Mouse (Mus musculus): ENCODE results near the gene 1700008O03Rik.

The 1700008O03Rik gene

GRCm38 (mm10) chr7:44375793-44376192 is 9.8 kb downstream of the 1700008O03Rik start:
- DNase-seq (ENCODE audit: low read depth) = no peak

DNA sequence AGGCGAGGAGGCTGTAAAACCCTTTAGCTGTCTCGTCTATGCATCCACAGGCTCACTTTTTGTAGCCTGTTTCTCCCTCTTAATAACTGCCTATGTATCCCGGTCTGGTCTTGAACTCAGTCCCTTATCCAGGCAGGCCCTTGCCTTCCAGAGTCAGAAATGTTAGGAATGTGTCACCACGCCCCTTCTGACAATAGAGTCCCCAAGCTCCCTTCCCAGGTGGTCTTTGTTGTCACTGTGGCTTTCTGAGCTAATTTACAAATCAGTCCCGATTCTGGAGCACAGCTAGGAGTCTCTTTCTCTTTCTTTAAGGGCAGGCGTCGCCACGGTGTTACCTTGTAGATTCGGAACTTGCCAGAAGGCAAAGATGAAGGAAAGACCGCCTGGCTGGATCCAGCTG is 10.4 kb downstream of the 1700008O03Rik start:
- DNase-seq (ENCODE audit: low read depth) = no peak

DNA sequence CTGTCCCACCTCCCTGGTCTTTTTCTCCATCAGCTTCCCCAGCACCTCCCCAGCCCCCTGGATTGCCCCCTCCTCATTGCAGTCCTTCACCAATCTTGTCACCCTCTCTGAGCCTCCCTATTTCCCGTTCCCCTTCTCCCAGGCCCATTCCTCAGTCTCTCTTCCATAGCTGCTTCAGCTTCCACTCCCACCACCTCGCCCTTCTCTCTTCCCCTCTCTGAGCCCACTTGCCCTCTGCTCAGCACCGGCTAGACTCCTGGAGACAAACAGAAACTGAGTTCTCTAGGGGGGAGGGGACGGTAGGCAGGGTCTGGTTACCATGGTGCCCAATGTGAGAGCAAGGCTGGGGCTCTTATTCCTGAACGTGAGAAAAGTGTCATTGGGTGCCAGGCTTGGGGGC is 10.9 kb downstream of the 1700008O03Rik start:
- no peak for DNase-seq (ENCODE audit: low read depth)

DNA sequence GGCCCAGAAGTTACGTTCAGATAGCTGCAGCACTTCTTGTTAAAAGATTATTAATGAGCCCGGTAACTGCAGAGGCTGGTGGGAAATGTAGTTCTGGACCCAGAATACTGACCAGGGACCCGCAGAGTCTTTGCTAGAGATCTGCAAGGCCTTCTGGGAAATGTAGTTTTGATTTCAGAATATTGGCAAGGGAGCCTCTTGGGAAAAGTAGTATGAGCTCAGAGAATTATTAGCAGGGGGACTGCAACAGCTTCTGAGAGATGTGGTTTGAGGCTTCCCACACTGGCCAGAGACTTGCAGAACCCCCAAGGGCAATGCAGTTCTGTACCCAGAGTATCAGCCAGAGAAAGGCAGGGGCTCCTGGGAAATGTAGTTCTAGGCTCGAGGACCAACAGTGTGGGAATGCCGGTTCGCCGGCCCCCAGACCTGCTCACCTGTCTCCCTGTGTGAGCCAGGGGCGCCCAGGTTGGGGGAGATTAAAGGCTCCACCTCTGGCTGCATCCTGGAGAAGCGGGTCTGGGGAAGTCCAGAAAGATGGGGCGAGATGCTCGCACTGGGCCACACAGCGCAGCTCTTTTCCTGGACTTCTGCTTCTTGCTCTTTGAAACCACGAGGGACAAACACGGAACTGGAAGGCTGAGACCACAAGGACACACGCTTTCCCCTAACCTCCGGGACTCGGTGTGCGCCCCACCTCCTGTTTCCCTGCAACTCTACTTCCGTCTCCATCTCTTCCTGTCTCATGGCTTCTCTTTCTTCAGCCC is 11.5 kb downstream of the 1700008O03Rik start:
- DNase-seq (ENCODE audit: low read depth) = peak; percentile 68

DNA sequence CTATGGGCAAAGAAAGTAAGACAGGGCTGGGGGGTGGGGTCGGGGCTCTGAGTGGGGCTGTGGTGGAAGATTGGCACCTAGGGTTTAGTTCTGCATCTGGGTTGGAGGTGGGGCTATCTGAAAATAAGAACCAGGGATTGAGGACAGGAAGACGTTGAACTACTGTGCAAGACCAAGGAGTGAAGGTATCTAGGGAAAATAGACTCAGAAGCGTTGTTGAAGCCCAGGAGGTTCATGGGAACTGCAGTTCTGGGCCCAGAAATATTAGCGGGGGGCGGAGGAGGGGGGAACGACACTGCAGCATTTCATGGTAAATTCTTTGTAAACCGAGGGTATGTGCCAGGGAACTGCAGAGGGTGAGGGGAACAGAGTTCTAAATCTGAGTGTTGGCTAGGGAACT is 12.2 kb downstream of the 1700008O03Rik start:
- DNase-seq (ENCODE audit: low read depth) = no peak

DNA sequence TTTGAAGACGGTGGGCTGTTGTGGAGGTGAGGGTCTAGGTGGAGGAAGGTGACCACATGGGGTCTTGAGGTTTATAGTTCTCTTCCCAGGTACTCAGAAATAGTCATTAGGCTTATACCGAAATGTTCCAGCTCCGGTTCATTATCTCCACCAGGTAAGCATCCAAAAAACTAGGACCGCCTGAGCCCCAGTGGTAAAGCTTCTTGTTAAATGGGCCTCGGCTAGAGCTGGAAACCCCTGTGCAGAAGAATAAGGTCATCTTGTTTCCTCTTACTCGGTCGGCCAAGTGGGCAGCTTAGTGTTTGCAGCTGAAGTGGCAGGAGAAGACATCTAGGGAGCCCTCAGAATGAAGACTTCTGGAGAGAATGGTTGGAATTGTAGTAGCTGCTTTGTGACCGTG is 12.9 kb downstream of the 1700008O03Rik start:
- no peak for DNase-seq (ENCODE audit: low read depth)

DNA sequence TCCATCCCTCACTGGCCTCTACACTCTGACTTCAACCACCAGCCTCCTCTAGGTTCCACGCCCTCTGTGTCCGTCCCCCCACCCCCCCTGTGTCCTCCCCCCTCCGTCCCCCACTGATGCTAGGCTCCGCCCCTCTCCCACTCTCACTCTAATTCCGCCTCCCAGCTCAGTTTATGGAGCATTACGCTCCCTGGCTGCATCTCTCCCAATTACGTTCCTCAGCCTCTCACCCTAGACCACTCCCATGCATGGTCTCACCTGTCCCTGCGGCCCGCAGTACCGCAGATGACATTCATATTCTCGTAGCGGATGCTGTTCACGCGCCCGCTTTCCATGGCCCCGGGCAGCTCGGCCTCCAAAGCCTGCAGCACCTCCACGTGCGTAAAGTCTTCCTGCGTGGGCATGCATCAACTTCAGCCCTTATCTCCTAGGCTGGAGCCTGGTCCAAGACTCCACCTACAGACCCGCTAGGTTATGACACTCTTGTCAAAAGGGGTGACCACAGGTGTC is 24.8 kb downstream of the 1700008O03Rik start:
- no peak for DNase-seq (ENCODE audit: low read depth)

DNA sequence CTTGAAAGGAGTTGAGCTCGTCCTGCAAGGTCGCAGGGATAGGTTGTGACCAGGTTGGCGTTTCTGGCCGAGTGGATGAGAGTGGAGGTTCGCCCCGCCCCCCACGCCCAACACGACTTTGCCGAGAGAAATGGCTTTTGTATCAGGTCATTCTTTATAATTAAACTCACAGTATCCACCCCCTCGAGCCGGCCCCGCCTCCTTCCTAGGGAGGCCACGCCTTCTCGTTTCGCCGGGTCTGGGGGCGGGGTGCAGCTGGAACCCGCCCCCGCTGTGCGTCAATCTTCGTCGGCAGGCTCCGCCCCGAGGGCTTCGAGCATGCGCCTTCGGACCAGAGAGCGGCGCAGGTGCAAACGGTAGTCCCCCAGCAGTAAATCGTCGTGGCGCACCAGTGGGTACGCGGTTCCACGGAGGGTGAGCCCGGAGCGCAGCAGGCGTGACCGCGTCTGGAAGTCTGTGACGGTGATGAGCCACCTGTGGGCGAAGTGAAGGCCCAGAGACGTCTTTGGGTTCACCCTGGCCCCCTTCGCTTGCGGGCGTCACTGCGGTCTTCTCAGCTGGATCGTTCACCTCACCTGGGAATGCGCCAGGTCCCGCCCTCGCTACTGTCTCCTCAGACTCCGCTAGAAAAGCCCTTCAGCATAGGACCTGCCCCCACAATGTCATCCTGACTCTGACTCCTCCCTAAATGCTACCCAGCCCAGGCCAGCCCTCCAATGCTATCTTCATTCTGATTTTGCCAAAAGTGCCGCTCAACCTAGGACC is 25.5 kb downstream of the 1700008O03Rik start:
- peak; percentile 80 for DNase-seq (ENCODE audit: low read depth)

DNA sequence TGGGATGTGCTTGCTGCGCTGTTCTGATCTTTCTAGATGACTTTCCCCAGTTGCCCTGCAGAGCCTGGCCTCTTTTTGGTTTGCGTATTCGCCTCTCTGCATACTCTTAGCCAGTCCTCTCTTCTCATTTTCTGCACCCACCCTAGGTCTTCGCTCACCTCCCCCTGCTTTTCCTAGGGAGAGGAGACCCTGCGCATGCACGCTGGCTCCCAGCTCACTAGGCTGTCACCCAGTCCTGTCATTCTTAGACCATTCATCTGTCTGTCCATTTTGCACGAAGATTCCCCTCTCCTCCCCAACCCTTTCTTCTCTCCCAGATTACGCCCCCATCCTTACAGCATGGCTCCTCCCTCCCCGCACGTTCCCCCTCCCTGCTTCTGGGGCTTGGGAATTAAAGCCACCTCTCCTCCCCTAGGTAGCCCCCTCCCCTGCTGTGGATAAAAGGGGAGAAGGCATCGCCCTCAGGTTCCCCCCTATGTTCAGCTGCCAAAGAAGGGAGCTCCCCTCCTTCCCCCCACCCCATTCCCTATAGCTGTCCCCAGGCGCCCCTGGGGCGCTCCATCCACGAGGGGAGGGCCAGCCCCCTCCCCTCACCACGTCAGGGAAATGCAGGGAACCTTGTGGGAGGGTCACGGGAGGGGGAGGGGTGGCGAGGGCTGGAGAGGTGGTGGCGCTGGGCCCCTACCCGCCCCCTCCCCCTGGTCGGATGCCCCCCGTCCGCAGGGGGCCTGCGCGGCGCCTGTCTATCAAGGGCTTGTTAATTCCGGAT is 26.6 kb downstream of the 1700008O03Rik start:
- DNase-seq (ENCODE audit: low read depth) = no peak

GRCm38 (mm10) chr7:44358012-44358411 is 27.6 kb downstream of the 1700008O03Rik start:
- DNase-seq (ENCODE audit: low read depth) = no peak

GRCm38 (mm10) chr7:44357531-44357930 is 28.1 kb downstream of the 1700008O03Rik start:
- no peak for DNase-seq (ENCODE audit: low read depth)

DNA sequence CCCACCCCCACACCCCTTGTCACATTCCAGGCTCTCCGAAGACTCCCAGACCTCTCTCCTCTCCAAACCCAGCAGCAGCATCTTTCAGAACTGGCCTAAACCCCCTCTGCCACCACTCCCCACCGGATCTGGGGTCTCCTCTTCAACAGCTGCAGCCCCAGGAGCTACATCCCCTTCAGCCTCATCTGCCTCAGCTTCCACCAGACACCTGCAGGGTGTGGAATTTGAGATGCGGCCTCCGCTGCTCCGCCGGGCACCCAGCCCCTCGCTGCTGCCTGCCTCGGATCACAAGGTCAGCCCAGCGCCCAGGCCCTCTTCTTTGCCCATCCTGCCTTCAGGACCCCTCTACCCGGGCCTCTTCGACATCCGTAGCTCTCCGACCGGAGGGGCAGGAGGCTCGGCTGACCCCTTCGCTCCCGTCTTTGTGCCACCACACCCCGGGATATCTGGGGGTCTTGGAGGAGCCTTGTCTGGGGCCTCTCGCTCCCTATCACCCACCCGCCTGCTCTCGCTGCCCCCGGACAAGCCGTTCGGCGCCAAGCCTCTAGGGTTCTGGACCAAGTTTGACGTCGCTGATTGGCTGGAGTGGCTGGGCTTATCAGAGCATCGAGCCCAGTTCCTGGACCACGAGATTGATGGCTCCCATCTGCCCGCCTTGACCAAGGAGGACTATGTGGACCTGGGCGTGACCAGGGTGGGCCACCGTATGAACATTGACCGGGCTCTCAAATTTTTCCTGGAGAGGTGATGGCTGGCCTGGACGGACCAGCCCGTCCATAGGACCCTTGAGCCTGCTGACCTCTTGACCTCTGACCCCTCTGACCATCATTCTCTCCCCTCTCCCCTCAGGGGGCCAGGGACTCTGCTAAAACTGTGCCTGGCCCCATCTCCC is 28.8 kb downstream of the 1700008O03Rik start:
- DNase-seq (ENCODE audit: low read depth) = no peak

DNA sequence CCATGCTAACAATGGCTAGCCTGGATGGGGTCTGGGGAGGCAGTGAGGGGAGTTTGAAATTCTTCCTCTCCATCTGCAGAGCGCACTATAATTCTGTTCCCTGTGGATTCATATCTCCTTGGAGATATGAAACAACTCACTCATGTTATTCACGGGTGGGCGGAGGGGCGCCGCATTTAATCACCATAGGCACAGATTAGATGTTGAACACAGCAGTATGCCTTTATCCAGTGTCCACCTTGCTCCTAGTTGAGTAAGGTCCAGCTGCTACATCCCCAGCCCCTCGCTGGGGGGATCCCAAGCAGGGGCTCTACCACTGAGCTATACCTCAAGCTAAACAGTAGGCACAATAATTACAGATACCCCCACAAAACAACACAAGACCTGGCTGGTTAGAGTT is 30.2 kb downstream of the 1700008O03Rik start:
- DNase-seq (ENCODE audit: low read depth) = no peak

DNA sequence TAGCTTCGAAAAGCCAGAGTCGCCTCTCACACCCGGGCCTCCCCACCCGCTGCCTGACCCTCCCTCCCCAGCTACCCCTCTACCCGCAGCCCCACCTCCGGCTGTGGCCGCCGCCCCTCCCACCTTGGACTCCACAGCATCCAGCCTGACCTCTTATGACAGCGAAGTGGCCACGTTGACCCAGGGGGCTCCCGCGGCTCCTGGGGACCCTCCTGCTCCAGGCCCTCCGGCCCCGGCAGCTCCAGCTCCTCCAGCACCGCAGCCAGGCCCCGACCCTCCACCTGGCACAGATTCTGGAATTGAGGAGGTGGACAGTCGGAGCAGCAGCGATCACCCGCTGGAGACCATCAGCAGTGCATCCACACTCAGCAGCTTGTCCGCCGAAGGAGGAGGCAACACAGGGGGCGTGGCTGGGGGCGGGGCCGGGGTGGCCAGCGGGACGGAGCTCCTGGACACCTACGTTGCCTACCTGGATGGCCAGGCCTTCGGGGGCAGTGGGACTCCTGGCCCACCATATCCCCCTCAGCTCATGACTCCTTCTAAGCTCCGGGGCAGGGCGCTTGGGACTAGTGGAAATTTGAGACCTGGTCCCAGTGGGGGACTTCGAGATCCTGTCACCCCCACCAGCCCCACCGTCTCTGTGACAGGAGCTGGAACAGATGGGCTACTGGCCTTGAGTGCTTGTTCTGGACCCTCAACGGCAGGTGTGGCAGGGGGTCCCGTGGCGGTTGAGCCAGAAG is 31.8 kb downstream of the 1700008O03Rik start:
- DNase-seq (ENCODE audit: low read depth) = no peak

GRCm38 (mm10) chr7:44352750-44353600 is 32.6 kb downstream of the 1700008O03Rik start:
- DNase-seq (ENCODE audit: low read depth) = no peak

GRCm38 (mm10) chr7:44351881-44352749 is 33.5 kb downstream of the 1700008O03Rik start:
- no peak for DNase-seq (ENCODE audit: low read depth)

GRCm38 (mm10) chr7:44350957-44351711 is 34.5 kb downstream of the 1700008O03Rik start:
- DNase-seq (ENCODE audit: low read depth) = peak; percentile 81

GRCm38 (mm10) chr7:44349043-44349442 is 36.6 kb downstream of the 1700008O03Rik start:
- no peak for DNase-seq (ENCODE audit: low read depth)
